Mouse (Mus musculus): ENCODE measurements at regions not wholly inside any gene's neighbourhood (a gene's known extent, or its start where the extent isn't known, plus 50 kb on each side); places are given as distances from the start of the nearest gene placed in this dataset.

- no peak for TF ChIP-seq CTCF (IDR thresholded peaks at IDR 0.05; ENCODE audit: extremely low read depth, insufficient read depth, low read length)
- no peak for TF ChIP-seq POLR2A (IDR thresholded peaks at IDR 0.05; ENCODE audit: extremely low read depth, insufficient read depth, low read length)
Observed at GRCm38 (mm10) chr17:82828434-82828997, 386.6 kb upstream of the Pkdcc start.

All from cortical plate, adult 2 months (tissue).